Mouse (Mus musculus) kidney, embryonic 15.5 days (tissue): ENCODE data around the gene Nfic. TPM values are rescaled to one million over a fixed set of nuclear protein-coding genes. Genes with fewer than 3 reads are reported as not detected.

Source experiments
- ATAC-seq: fragments of 200-750 bp; cut with Nextera tagmentation; replicated peaks from 2 replicates; pipeline ENCODE4 v1.8.0; 2017; ENCODE audit warnings: moderate TSS enrichment; ENCODE audit not compliant: low FRiP score
- H3K27ac ChIP-seq: fragments of 300-500 bp; sonication (generic); 2 replicates; pipeline ENCODE4 v1.5.1; 2015; ENCODE audit warnings: mild to moderate bottlenecking, inconsistent platforms
- H3K27me3 ChIP-seq: fragments of 300-500 bp; sonication (generic); 2 replicates; pipeline ENCODE4 v1.6.1; 2015; ENCODE audit warnings: inconsistent platforms
- H3K36me3 ChIP-seq: fragments of 300-500 bp; sonication (generic); 2 replicates; pipeline ENCODE4 v1.6.1; 2015; ENCODE audit warnings: inconsistent platforms
- H3K4me1 ChIP-seq: fragments of 300-500 bp; sonication (generic); 2 replicates; pipeline ENCODE4 v1.6.1; 2015; ENCODE audit warnings: inconsistent platforms
- H3K4me2 ChIP-seq: fragments of 300-500 bp; sonication (generic); 2 replicates; pipeline ENCODE4 v1.6.1; 2015; ENCODE audit warnings: moderate library complexity, mild to moderate bottlenecking, inconsistent platforms
- H3K4me3 ChIP-seq: fragments of 300-500 bp; sonication (generic); replicated peaks from 2 replicates; pipeline ENCODE4 v1.5.1; 2015; ENCODE audit warnings: mild to moderate bottlenecking, inconsistent platforms
- H3K9ac ChIP-seq: fragments of 300-500 bp; sonication (generic); 2 replicates; pipeline ENCODE4 v1.6.1; 2015; ENCODE audit warnings: mild to moderate bottlenecking, inconsistent platforms
- H3K9me3 ChIP-seq: fragments of 300-500 bp; sonication (generic); replicated peaks from 2 replicates; pipeline ENCODE4 v1.6.1; 2016; ENCODE audit warnings: inconsistent platforms
- WGBS: fragments of 180-500 bp; shearing (Covaris S2); methylation state at CpG from one replicate; pipeline ENCODE4 v1.1.7; 2015; ENCODE audit warnings: mixed read lengths; 5-methylcytosine and 5-hydroxymethylcytosine counted together
- polyA plus RNA-seq: library from polyadenylated mRNA; unstranded; fragments of >200 nt; fragmentation: Nextera tagmentation; extraction: Ambion mirVana; gene quantifications from 2 replicates; pipeline ENCODE4 v1.2.1, GENCODE M21; 2015

Gene Nfic
- polyA plus RNA-seq, 1 experiment from 2014 or later, result 84.5 TPM

- peak overlapping the region; percentile 76; the same call in 1 of the 2 replicates for H3K27ac ChIP-seq
- ATAC-seq, result no peak
- 88% methylated on average over 6 of the region's 6 CpGs for WGBS
Measured at GRCm38 (mm10) chr10:81392270-81392669, 63.2 kb downstream of the Nfic start.

DNA sequence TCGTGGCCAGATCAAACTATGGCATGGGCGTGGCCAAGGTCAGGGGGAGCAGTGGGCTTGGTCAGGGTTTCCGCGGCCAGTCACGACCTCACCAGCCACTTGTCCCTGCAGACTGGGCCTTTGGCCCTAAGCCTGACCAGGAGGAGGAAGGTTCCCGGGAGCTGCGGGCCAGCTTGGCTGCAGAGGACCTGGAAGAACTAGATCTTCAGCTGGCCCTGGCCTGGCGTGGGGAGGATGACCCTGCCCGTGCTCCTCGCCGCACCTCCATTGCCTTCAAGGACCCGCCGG, 64.8 kb downstream of the Nfic start:
- Histone ChIP-seq H3K27ac (no peak overlapping the region), H3K36me3 (peaks cover 40% of the 10 kb centered on the region), H3K4me1 (peaks cover 40% of the 10 kb centered on the region), H3K9me3 (no peaks in the 10 kb centered on the region), H3K27me3 (no peaks in the 10 kb centered on the region), H3K9ac (no peak overlapping the region), H3K4me3 (no peak overlapping the region), H3K4me2 (no peak overlapping the region)
- no peak for ATAC-seq
- 89% methylated on average over 13 of the region's 13 CpGs for WGBS

More at GRCm38 (mm10) chr10:81392270-81392669, 63.2 kb downstream of the Nfic start:
- Histone ChIP-seq H3K36me3 (peaks cover 23% of the 10 kb centered on the region), H3K4me3 (no peak overlapping the region), H3K9ac (no peak overlapping the region), H3K4me1 (peaks cover 44% of the 10 kb centered on the region), H3K27me3 (no peaks in the 10 kb centered on the region), H3K9me3 (no peaks in the 10 kb centered on the region), H3K4me2 (no peak overlapping the region)

GRCm38 (mm10) chr10:81389801-81390677, 65.4 kb downstream of the Nfic start:
- Histone ChIP-seq H3K27me3 (no peaks in the 10 kb centered on the region), H3K9ac (no peak overlapping the region), H3K4me2 (no peak overlapping the region), H3K36me3 (peaks cover 40% of the 10 kb centered on the region), H3K9me3 (no peaks in the 10 kb centered on the region), H3K27ac (peak overlapping the region; percentile 55; the same call in 1 of the 2 replicates), H3K4me3 (no peak overlapping the region), H3K4me1 (peaks cover 46% of the 10 kb centered on the region)
- ATAC-seq, result peak; percentile 46
- WGBS, result 59% methylated on average over 23 of the region's 23 CpGs

GRCm38 (mm10) chr10:81389373-81389772, 66.1 kb downstream of the Nfic start:
- no peak; the same call in 1 of the 2 replicates for ATAC-seq
- 63% methylated on average over 3 of the region's 3 CpGs for WGBS
- H3K9me3 ChIP-seq, result no peaks in the 10 kb centered on the region
- no peaks in the 10 kb centered on the region for H3K27me3 ChIP-seq
- peak overlapping the region; percentile 55; the same call in 1 of the 2 replicates for H3K27ac ChIP-seq
- H3K4me1 ChIP-seq, result peaks cover 50% of the 10 kb centered on the region
- no peak overlapping the region for H3K4me3 ChIP-seq
- H3K4me2 ChIP-seq, result no peak overlapping the region
- no peak overlapping the region for H3K9ac ChIP-seq
- peaks cover 40% of the 10 kb centered on the region for H3K36me3 ChIP-seq

GRCm38 (mm10) chr10:81388505-81389055, 66.9 kb downstream of the Nfic start, which contains the start of gene Gm48552:
TSS of gene Gm48552 (plus strand) at chr10:81389005.
- WGBS, result 71% methylated on average over 5 of the region's 5 CpGs
- Histone ChIP-seq H3K4me2 (no peak within 1 kb of the TSS), H3K27me3 (no peaks in the 10 kb centered on the region), H3K9me3 (no peaks in the 10 kb centered on the region), H3K4me1 (peaks cover 42% of the 10 kb centered on the region), H3K36me3 (peaks cover 40% of the 10 kb centered on the region), H3K4me3 (no peak within 1 kb of the TSS), H3K27ac (peak within 1 kb of the TSS; percentile 55; the same call in 1 of the 2 replicates), H3K9ac (no peak within 1 kb of the TSS)
- no peak for ATAC-seq

GRCm38 (mm10) chr10:81387716-81388115, 67.7 kb downstream of the Nfic start:
- Histone ChIP-seq H3K9me3 (no peaks in the 10 kb centered on the region), H3K27ac (no peak overlapping the region), H3K27me3 (no peaks in the 10 kb centered on the region), H3K4me1 (peaks cover 34% of the 10 kb centered on the region), H3K4me3 (no peak overlapping the region), H3K9ac (no peak overlapping the region), H3K4me2 (no peak overlapping the region), H3K36me3 (peaks cover 40% of the 10 kb centered on the region)
- WGBS, result 95% methylated on average over 20 of the region's 20 CpGs
- no peak for ATAC-seq

DNA sequence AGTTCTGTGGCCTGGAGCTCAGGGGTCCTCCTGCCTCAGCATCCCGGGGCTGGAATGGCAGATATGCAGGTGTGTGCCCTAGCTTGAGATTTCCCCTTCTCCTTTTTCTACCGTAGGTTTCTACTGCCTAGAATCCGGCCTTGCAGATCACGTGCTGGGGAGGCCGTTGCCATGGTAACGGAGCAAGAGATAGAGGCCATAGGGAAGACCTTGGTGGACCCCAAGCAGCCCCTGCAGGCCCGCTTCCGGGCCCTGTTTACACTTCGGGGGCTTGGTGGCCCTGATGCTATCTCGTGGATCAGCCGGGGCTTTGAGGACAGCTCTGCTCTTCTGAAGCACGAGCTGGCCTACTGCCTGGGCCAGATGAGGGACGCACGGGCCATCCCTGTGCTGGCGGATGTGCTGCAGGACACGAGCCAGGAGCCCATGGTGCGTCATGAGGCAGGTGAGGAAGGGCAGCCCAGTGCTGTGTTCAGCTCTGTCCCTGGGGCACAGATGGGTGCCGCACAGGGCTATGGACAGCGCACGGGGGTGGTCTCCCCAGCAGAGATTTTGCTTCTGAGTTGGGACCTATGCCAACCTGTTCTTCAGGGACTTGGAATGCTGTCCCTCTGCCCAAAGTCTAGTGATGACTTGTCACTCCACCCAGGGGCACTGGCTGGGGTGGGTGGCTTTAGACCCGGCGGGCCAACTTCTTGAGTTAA, 69.7 kb downstream of the Nfic start:
- 0 out of 2 replicates have a peak overlapping the region, but pooled peaks have one; percentile 5 for H3K9ac ChIP-seq
- no peak for ATAC-seq
- peaks cover 40% of the 10 kb centered on the region for H3K36me3 ChIP-seq
- no peaks in the 10 kb centered on the region for H3K9me3 ChIP-seq
- H3K27ac ChIP-seq, result no peak overlapping the region
- H3K4me1 ChIP-seq, result peaks cover 33% of the 10 kb centered on the region
- no peaks in the 10 kb centered on the region for H3K27me3 ChIP-seq
- H3K4me3 ChIP-seq, result peak overlapping the region; percentile 96
- 82% methylated on average over 22 of the region's 22 CpGs for WGBS
- peak overlapping the region; percentile 90 for H3K4me2 ChIP-seq

- Histone ChIP-seq H3K36me3 (peaks cover 37% of the 10 kb centered on the region), H3K4me1 (peaks cover 26% of the 10 kb centered on the region), H3K4me3 (peak overlapping the region; percentile 96), H3K9ac (peak overlapping the region; percentile 83), H3K27me3 (no peaks in the 10 kb centered on the region), H3K4me2 (peak overlapping the region; percentile 90), H3K9me3 (no peaks in the 10 kb centered on the region), H3K27ac (peak overlapping the region; percentile 91)
- WGBS, result under 1% methylated on average over 19 of the region's 19 CpGs
- peak; percentile 8 for ATAC-seq
Measured at GRCm38 (mm10) chr10:81384605-81384982, 70.8 kb downstream of the Nfic start.

GRCm38 (mm10) chr10:81383802-81384604, 71.4 kb downstream of the Nfic start, which contains the start of the genes Dohh and Gm48551:
TSS of gene Dohh (plus strand) at chr10:81384428.
TSS of gene Gm48551 (plus strand) at chr10:81384466.
- peak; percentile 93 for ATAC-seq
- no peaks in the 10 kb centered on the region for H3K27me3 ChIP-seq
- WGBS, result 8% methylated on average over 54 of the region's 54 CpGs
- peak within 1 kb of the TSS; percentile 91 for H3K27ac ChIP-seq
- no peaks in the 10 kb centered on the region for H3K9me3 ChIP-seq
- peaks cover 34% of the 10 kb centered on the region for H3K36me3 ChIP-seq
- H3K9ac ChIP-seq, result peak within 1 kb of the TSS; percentile 83
- H3K4me3 ChIP-seq, result peak within 1 kb of the TSS; percentile 96
- H3K4me1 ChIP-seq, result peaks cover 23% of the 10 kb centered on the region
- H3K4me2 ChIP-seq, result peak within 1 kb of the TSS; percentile 90

GRCm38 (mm10) chr10:81382039-81382438, 73.4 kb downstream of the Nfic start:
- peak overlapping the region; percentile 42 for H3K27ac ChIP-seq
- H3K36me3 ChIP-seq, result peaks cover 14% of the 10 kb centered on the region
- H3K9ac ChIP-seq, result no peak overlapping the region
- no peak for ATAC-seq
- no peak overlapping the region for H3K4me2 ChIP-seq
- H3K4me3 ChIP-seq, result no peak overlapping the region
- H3K4me1 ChIP-seq, result peaks cover 33% of the 10 kb centered on the region
- no peaks in the 10 kb centered on the region for H3K27me3 ChIP-seq
- whole genome bisulfite sequencing, result 73% methylated on average over 5 of the region's 5 CpGs
- no peaks in the 10 kb centered on the region for H3K9me3 ChIP-seq

DNA sequence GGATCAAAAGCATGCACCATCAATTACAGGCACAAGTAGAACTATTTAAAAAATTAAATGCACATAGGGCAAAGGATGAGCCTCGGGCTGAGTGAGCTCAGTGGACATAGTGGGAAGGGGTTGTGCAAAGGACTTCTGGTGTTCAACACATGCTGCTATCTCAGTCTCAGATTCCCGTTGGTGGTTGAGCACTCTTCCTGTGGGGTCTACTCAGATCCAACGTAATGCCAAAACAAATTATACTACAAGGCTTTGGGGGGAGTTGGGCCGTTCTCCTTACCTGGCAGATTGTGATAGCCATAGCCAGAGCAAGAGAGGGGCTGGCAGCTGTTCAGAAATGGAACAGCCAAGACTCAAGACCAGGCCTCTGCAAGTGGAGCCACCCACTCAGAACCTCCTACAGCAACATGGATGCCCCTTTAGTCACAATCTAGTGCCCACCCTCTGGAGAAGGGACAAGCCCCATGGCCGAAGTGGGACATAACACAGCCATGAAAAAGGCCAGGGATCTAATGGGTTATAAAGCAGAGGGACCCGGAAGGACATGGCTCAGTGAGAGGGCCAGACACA, 75.5 kb downstream of the Nfic start:
- Histone ChIP-seq H3K9ac (no peak overlapping the region), H3K4me2 (no peak overlapping the region), H3K27me3 (no peaks in the 10 kb centered on the region), H3K27ac (no peak overlapping the region), H3K36me3 (peaks cover 12% of the 10 kb centered on the region), H3K4me1 (peaks cover 40% of the 10 kb centered on the region), H3K9me3 (no peaks in the 10 kb centered on the region), H3K4me3 (no peak overlapping the region)
- WGBS, result 88% methylated on average over 6 of the region's 6 CpGs
- ATAC-seq, result no peak
